Mouse (Mus musculus) adrenal gland, adult 8-10 months (tissue): ENCODE results near the gene Vps37d. TPM values are rescaled to one million over a fixed set of nuclear protein-coding genes. Genes with fewer than 3 reads are reported as not detected.
"Not testable (repeated sequence)": the region's sequence is repeated elsewhere in the genome, so short reads cannot be mapped to it uniquely, and the experiment has no call there.

Experiments
- DNase-seq: peaks from one replicate; pipeline ENCODE4 v3.0.0; 2022
- total RNA-seq, 4 experiments: library from RNA; stranded (reverse); gene quantifications; 2 replicates each; pipeline ENCODE4 v1.2.4; 2022

Vps37d gene
- total RNA-seq, 4 experiments from 2014 or later: 2.2 to 6.5 (median 4.8) TPM

DNA sequence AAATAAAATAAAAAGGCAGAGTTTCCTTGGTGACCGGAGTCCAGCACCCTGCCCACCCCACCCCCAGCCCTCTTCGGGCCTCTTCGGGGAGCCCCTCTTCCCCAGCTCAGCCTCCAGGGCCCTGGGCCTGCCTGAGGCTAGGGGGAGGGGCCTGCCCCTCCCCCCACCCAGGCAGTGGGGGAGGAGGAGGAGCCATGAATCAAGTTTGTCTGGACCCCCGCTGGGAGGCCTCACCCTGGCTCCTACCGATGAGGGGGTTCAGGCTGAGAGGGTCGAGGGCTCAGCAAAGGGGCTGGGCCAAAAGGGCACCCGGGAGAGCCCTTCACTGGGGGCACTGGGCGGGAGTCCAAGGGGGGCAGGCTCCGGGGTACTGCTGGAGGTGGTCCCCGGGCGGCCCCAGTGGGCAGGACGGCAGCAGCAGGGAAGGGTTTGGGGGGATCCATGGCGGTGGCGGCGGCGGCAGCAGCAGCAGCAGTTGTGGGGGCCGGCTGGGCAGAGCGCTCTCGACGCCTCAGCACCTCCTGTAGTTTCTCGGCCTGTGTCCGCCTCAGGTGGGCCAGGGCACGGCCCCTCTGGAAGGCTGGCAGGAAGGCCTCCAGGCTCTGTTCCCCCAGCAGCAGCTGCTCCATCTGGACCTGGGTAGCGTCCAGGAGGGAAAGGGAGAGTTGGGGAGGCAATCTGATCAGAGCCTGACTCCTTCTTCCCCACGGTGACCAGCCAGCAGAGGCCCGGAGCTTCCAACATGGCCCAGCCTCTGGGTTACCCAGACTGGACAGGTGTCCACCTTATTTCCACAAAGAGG, 4.5 kb downstream of the Vps37d start:
- DNase-seq: no peak

DNA sequence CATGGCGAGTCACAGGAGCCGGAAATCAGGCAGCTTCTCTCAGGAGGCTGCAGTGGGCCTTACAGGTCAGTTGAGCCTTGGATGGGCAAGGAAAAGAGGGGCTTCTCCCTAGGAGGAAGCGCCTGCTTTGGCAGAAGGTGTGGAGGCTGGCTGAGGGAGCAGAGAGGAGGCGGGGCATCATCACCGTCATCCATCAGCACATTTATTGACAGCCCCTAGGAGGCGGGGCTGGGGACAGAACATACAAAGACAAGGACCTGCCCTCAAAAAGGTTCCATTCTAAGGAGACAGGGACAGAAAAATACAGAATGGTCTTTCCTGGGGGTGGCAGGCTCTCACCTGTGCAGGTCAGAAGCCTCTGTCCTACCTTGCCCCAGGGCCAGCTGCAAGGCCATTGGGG, 5.3 kb downstream of the Vps37d start:
- no peak for DNase-seq

DNA sequence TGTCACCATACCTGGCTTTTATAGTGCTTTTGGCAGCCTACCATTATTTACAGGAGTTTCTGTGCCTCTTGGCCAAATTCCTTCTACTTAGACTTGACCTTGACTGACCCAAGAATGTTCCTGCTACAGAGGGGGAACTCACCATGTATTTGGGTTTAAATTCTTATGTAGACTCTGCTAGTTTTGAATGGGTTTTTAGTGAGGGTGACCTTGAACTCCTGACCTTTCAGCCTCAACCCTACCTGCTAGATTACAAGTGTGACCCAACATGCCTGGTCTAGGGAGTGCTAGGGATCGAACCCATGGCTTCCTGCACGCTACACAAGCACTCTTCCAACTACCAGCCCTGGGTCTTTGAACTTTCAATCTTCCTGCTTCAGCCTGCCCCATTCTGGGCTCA, 6.0 kb downstream of the Vps37d start:
- no peak for DNase-seq

DNA sequence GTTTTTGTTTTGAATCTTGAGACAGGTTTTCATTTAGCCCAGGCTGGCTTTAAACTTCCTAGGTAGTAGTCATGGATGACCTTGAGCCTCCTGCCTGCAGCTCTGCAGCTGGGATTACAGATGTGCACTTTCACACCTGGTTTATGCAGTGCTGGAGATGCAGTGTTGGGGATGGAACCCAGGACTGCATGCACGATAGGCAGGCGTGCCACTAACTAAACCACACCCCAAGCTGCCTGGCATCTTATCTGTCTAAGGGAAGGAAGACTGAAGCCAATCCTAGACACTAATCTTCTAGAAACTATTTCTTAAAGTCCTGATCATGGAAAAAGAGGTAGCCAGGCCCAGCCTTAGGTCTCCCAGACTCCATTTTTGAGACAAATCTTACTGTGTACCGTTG, 7.6 kb downstream of the Vps37d start:
- DNase-seq: no peak

DNA sequence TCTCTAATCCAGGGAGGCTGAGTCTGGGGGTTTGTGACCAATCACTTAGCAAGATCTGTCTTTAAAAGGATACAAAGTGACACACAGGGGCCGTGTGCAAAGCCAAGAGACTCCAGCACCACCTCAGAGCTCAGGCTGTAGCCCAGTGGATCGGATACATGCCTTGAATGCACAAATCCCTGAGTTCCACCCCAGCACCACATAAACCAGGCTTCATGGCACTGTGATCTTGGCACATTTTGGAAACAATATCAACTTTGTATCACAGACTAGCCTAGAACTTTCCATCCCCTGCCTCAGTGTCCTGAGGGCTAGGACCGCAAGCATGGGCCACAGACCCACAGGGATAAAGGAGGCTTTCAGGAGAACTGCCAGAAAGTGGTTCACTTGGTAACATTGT, 12.1 kb downstream of the Vps37d start:
- no peak for DNase-seq

DNA sequence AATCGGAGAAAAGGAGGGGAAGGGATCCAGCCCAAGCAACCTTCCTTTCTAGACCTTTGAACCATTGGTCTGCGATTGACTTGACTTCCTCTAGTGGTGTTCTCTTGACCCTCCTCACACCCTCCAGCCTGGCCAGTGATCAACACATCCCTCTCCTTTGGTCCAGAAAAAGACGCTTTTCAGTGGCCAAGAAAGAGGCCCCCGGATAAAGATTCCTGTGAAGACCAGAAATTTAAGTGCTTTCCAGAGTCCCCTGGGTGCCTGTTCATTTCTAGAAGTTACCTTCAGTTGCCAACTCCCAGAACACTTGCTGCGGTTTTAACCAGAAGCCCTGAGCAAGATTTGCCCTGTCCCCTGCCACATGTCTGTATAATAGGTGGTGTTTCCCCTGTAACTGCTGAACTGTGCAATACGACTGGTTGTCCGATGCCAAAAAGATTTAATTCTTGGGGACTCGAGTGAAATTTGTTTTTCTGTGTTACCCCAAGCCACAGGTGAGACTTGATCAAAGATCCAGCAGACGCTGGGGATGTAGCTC, 13.1 kb downstream of the Vps37d start, which contains the start of gene Bud23:
Bud23 (minus strand) TSS at position 51 of the 538 bp plus-strand sequence.
- not testable (repeated sequence) for DNase-seq

DNA sequence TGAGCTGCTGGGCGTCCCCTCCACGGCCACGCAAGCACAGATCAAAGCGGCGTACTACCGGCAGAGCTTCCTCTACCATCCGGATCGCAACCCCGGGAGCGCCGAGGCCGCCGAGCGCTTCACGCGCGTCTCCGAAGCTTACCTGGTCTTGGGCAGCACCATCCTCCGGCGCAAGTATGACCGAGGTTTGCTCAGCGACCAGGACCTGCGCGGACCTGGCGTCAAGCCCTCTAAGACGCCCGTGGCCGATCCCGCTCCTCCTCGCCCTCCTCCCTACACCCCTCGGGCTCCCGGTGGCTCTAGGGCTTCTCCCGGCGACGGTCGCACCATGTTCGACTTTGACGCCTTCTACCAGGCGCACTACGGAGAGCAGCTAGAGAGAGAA, 13.7 kb downstream of the Vps37d start:
- DNase-seq: no peak

DNA sequence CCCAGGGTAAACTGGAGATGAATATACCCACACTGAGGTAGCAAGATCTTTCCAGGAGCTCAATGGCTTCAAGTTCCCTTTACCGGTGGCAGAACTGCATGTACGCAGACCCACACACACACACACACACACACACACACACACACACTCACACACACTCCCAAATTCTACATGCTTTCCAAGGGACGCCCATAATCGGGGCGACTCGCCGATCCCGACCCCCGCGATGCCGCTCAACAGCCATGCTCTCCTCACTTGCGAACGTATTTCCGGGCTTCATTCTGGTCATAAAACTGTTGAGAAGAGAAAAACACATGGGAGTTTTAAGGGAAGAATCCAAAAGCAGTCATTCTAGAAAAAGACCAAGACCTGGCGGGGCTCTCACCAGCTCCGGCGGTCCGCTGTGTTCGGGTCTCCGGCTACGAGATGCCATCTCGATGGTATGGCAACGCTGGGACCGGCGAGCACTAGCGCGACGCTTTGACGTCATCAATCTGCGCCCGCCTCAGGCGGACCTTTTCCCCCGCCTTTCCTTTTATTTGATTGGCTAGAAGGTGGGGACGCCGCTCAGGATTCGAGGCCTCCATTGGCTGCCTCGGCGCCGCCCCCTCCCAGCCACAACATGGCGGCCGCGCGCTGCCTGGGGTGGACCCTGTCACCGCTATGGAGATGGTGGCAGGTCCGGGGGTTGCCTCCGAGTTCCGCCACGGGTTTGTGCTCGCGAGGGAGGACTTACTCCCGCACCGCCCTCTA, 14.3 kb downstream of the Vps37d start, which contains the start of gene Dnajc30:
Dnajc30 (plus strand) TSS at position 574 of the 753 bp plus-strand sequence.
- DNase-seq: peak; percentile 96

DNA sequence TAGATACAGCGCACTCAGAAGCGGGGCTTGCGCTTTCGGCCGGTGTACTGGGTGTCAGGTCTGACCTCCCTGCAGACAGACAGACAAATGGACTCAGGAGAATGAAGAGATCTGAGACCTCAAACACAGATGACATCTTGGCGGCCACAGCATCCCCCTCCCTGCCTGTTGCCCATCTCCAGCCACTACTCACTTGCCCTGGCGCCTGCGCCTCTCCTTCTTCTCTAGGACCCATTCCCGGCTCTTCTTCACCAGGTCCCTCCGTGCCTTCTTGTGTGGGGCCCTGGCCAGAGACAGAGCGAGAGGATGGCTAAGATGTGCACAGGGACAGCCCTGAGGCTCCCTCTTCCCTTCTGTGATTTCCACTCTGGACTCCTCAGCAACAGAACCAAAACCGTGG, 24.7 kb downstream of the Vps37d start:
- DNase-seq: no peak

DNA sequence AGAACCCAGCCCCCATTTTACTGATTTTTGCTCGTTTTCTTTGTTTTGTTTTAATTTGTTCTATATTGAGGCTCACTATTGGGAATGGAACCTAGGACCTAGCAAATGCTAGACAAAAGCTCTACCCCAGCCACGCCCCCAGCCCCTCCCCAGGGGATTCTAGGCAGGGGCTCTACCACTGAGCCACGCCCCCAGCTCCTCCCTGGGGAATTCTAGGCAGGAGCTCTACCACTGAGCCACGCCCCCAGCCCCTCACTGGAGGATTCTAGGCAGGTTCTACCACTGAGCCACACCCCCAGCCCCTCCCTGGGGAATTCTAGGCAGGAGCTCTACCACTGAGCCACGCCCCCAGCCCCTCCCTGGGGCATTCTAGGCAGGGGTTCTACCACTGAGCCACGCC, 28.8 kb downstream of the Vps37d start:
- DNase-seq: not testable (repeated sequence)

DNA sequence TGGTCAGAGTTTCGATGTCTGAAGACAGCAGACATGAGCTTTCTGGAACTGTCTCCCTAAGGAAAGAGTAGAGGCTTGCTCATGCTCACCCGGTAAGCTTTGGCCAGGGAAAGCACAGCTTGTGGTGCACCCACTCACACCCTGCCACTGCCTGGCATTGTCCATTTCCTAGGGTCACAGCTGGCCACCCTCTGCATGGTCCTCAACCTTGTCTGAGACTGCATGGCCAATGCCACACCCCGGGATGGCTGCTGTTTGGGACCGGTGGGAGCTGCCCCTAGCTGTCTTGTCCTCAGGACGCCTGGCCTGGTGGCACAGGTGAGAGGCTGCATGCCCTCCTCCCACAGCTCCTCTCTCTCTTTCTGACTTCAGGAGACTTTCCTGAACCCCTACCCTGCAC, 29.5 kb downstream of the Vps37d start:
- DNase-seq: no peak

DNA sequence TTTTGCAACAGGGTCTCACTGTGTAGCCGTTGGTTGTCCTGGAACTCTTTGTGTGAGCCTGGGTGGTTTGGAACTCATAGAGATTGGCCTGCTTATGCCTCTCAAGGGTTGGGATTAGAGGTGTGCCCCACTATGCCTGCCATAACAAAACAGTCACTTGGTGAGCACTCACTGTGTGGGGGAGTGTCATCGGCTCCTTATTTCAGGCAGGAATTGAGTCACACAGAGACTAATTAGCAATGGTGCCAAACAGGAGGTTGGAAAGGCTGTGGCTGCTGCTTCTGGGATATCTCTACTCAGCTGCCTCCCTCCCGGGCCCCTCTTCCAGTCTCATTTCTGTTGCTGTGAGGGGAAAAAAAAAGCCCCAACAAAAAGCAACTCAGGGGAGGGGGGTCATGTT, 33.5 kb downstream of the Vps37d start:
- no peak for DNase-seq

DNA sequence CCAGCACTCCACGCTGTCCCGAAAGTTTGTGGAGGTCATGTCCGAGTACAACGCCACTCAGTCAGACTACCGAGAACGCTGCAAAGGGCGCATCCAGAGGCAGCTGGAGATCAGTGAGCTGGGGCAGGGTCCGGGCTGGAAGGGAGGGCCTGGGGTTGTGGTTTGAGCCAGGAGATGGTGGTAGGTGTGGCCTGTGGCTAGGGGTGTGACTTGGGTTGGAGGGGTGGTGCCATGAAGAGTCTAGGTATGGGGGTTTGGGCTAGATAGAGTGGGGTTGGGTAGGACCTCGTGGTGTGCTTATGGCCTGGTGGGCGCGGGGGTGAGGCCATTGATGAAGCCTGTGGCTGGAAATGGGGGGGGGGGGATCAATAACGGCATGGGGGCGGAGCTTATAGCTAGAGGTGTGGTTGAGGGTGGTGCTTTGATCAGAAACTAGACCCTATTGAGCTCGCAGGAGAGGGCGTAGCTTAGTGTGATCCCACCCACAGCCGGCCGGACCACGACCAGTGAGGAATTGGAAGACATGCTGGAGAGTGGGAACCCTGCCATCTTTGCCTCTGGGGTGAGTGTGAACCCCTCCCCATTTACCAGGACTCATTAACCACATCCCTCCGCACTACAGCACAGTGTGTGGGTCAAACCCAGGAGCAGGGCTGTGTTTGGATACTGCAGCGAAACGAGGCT, 35.8 kb downstream of the Vps37d start:
- DNase-seq: no peak

DNA sequence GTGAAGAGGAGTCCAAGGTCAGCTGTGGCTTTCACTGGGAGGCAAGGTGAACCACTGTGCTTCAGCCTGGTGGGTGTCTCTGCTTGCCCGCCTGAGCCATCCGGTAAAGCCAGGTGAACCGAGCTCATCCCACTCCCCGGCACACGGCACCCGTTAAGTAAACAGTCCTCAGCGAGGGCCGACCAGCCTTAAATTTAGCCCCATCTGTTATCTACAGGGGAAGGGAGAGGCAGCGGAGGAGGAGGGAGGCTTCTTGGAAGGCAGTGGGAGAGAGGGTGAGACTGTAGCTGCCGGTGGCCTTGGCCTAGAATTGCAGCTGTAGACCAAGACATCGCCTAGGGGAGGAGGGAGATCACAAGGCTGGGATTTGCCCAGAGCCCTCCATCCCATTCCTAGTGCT, 37.3 kb downstream of the Vps37d start:
- DNase-seq: peak; percentile 63

DNA sequence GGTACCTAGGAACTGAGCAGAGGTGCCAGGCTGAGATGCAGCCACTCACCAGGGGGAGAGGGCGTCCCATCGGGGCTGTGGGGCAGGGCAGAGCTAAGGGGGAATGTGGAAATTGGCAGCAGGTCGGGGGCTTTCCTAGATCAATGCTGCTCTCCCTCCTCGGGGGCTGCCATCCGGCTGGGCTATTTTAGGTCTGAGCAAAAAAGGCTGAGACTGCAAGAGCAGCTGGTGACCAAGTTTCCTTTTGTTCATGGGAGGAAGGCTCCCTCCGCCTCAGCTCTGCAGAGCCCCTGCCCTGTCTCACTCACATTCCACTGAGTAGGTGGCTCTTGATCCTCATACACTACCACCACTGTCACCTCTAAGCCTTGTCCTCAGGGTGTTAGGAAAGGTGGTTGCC, 38.0 kb downstream of the Vps37d start:
- no peak for DNase-seq

DNA sequence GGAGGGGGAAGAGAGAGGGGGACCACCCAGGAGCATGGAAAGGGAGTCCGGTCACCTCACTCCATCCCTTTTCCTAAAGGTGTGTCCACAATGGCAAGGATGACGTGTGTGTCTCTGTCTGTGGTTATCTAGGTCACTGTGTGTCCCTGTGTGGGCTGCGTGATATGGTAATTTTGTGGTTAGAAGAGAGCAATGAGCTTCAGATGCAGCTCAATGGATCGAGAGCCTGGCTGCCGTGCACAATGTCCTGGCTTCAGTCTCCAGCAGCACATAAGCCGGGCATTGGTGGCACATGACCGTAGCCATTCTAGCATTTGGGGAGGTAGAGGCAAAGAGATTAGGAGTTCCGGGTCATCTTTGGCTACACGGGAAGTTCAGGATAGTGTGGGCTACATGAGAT, 38.5 kb downstream of the Vps37d start:
- DNase-seq: no peak

DNA sequence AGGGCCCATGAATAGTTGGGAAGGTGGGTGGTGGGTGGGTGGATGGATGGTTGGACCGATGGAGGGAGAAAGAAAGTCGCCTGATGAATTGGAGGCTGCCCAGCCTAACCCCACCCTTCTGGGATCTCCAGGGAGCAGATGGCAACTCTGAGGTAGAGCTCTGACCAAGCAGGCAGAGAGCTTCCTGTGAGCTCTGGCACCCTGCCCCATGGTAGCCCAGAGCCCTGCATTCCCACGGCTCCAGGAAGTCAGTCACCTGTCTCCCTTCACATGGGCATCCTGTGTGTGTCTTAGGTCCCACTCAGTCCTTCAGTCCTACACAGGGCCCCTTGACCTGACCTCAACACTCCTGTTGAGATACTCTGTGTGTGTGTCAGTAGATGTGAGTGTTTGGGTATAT, 40.1 kb downstream of the Vps37d start:
- DNase-seq: no peak

DNA sequence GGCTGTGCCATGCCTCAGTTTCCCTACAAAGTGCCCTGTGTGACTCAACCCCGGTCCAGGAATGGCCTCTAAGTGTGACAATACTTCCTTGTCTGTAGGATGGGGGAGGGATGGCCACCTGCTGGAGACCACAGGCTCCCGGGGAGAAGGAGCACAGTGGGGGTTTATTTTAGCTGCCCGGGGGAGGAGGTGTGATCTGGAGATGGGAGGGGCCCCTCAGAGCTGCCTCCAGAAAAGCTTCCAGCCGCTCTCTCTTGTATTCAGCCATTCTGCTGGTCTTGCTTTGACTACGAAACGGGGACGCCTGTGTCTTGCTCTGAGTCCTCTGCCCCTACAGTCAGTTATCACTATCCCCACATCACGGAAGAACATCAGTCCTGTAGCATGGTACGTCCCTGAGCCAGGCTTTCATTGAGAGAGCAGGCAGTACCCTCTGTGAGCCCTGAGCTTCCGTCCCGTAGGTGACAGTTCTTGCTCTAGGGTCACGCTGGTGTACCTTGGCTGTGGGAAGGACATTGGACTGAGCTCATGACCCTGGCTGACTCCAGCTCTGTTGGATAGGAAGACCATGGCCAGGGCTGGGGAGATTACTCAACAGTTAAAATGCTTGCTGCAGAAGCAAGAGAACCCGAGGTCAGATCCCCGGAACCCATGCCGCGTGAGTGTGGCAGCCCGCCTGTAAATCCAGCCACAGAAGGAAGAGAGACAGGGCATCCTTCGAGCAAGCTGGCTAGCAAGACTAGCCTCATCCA, 42.3 kb downstream of the Vps37d start:
- DNase-seq: peak; percentile 64

DNA sequence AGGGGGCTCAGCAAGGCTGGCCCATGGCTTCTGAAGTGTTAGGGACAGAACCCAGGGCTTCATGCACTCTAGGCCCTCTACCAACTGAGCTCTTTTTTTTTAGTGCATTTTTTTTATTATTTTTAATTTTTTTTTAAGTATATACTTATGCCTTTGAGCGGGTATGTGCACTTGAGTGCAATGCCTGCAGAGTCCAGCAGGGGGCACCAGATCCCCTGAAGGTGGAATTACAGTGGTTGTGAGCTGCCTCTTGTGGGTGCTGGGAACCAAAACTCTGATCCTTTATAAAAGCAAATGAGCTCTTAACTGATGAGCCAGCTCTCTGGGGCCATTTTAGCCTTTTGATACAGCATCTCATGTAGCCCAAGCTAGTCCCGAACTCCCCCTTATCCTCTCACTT, 43.5 kb downstream of the Vps37d start:
- no peak for DNase-seq

DNA sequence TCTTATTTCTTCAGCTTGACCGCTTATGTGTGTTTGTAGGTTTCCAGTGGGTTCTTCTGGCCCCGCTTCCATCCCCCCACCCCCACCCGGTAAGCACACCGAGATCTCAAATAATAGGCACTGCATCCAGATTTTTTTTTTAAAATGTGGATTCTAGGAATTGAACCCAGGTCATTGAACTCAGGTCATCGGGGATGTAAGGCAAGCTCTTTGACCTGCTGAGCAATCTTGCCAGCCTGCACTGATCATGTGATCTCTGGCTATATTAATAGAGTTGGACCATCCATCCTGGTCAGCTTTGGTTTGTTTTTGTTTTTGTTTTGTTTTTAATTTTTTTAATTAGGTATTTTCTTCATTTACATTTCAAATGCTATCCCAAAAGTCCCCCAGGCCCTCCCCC, 45.5 kb downstream of the Vps37d start:
- no peak for DNase-seq

DNA sequence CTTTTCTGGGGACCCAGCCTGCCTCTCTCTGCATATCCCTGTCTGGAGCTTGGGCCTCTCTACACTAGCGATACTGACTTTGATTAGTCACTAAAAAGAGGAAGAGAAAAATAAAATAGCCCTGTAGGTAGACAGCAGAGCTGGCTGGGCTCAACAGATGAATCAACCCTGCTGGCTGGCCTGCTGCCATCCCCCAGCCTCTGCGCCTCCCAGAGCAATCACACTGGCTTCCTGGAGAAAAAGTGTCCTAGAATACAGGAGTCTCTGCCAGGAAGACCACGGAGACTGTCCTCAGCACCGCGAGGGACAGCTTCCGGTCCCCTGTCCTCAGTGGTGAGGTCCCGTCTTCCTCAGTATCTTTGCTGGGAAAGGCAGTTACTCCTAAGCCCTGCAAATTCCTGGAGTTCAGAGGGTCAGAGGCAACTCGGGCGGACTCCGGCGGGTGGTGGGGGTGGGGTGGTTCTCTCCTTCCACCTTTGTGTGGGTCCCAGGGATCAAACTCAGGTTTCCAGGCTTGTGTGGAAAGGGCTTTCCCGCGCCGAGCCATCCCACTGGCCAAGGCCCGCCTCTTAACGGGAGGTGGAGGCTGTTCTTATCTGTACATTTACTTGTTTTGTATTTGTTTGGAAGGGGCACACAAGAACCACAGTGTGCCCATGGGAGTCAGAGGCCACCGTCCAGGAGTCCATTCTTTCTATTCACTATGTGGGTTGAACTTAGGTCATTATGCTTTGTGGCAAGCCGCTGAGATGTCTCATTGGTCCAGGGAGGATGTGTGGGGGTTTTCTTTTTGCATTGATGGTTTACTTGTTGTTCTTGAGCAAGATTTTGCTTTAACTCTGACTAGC, 48.8 kb downstream of the Vps37d start:
- peak; percentile 66 for DNase-seq
